Mouse (Mus musculus) hindbrain, postnatal 0 days (tissue): ENCODE measurements at regions not wholly inside any gene's neighbourhood (a gene's known extent, or its start where the extent isn't known, plus 50 kb on each side); places are given as distances from the start of the nearest gene placed in this dataset.

Experiments used
- ATAC-seq: fragments of 200-750 bp; cut with Nextera tagmentation; 2 replicates; pipeline ENCODE4 v1.8.0; 2017; ENCODE audit warnings: mild to moderate bottlenecking, moderate TSS enrichment, moderate library complexity
- DNase-seq: peaks from one replicate; pipeline ENCODE4 v3.0.0-alpha.2; 2015; ENCODE audit warnings: low spot score
- H3K27ac ChIP-seq: fragments of 300-500 bp; sonication (generic); 2 replicates; pipeline ENCODE4 v1.5.1; 2014; ENCODE audit warnings: mild to moderate bottlenecking
- H3K27me3 ChIP-seq: fragments of 300-500 bp; sonication (generic); 2 replicates; pipeline ENCODE4 v1.6.1; 2014; ENCODE audit warnings: low read length, mixed read lengths; ENCODE audit not compliant: insufficient read depth
- H3K36me3 ChIP-seq: fragments of 300-500 bp; sonication (generic); 2 replicates; pipeline ENCODE4 v1.6.1; 2014; ENCODE audit warnings: low read length, mixed read lengths; ENCODE audit not compliant: insufficient read depth
- H3K4me1 ChIP-seq: fragments of 300-500 bp; sonication (generic); 2 replicates; pipeline ENCODE4 v1.6.1; 2014; ENCODE audit warnings: antibody characterized with exemption, low read length, mixed read lengths; ENCODE audit not compliant: insufficient read depth
- H3K4me2 ChIP-seq: fragments of 300-500 bp; sonication (generic); 2 replicates; pipeline ENCODE4 v1.6.1; 2014; ENCODE audit warnings: low read depth, mild to moderate bottlenecking, low read length, moderate library complexity, mixed read lengths
- H3K4me3 ChIP-seq: fragments of 300-500 bp; sonication (generic); 2 replicates; pipeline ENCODE4 v1.5.1; 2014; ENCODE audit warnings: low read length
- H3K9ac ChIP-seq: fragments of 300-500 bp; sonication (generic); replicated peaks from 2 replicates; pipeline ENCODE4 v1.6.1; 2014; ENCODE audit warnings: mild to moderate bottlenecking, low read length, moderate library complexity, mixed read lengths
- H3K9me3 ChIP-seq: fragments of 300-500 bp; sonication (generic); 2 replicates; pipeline ENCODE4 v1.6.1; 2016; ENCODE audit warnings: low read length, mixed read lengths
- CTCF ChIP-seq: IDR thresholded peaks from 2 replicates; pipeline ENCODE4 v1.5.1; 2016; ENCODE audit warnings: antibody characterized with exemption, control low read depth, low read depth
- WGBS: fragments of 180-500 bp; shearing (Covaris S2); extraction: QIAGEN DNeasy Blood & Tissue Kit; methylation state at CpG from one replicate; pipeline ENCODE4 v1.1.7; 2014; 5-methylcytosine and 5-hydroxymethylcytosine counted together

GRCm38 (mm10) chr3:34264811-34265210 lies 183.7 kb upstream of the Dnajc19 start:
- H3K4me1 ChIP-seq, result no peaks in the 10 kb centered on the region
- H3K27ac ChIP-seq, result no peak overlapping the region
- DNase-seq (no peak), ATAC-seq (no peak)
- WGBS, result 58% methylated on average over 6 of the region's 6 CpGs
- no peaks in the 10 kb centered on the region for H3K36me3 ChIP-seq
- H3K4me3 ChIP-seq, result no peak overlapping the region
- no peak for TF ChIP-seq CTCF
- no peaks in the 10 kb centered on the region for H3K27me3 ChIP-seq
- H3K9ac ChIP-seq, result no peak overlapping the region
- no peaks in the 10 kb centered on the region for H3K9me3 ChIP-seq
- H3K4me2 ChIP-seq, result no peak overlapping the region

GRCm38 (mm10) chr3:34252730-34253337 lies 171.7 kb upstream of the Dnajc19 start:
- H3K9me3 ChIP-seq, result no peaks in the 10 kb centered on the region
- TF ChIP-seq CTCF, result no peak

GRCm38 (mm10) chr3:34242126-34242525 lies 161.0 kb upstream of the Dnajc19 start:
- TF ChIP-seq CTCF, result no peak
- ATAC-seq (no peak), DNase-seq (no peak)
- Histone ChIP-seq H3K9ac (no peak overlapping the region), H3K4me3 (no peak overlapping the region), H3K27ac (no peak overlapping the region), H3K4me1 (no peaks in the 10 kb centered on the region), H3K4me2 (no peak overlapping the region), H3K36me3 (no peaks in the 10 kb centered on the region), H3K27me3 (no peaks in the 10 kb centered on the region), H3K9me3 (no peaks in the 10 kb centered on the region)
- 96% methylated on average over 3 of the region's 3 CpGs for WGBS

More at GRCm38 (mm10) chr3:34252730-34253337, 171.7 kb upstream of the Dnajc19 start:
- no peak overlapping the region for H3K9ac ChIP-seq
- no peaks in the 10 kb centered on the region for H3K27me3 ChIP-seq
- H3K27ac ChIP-seq, result no peak overlapping the region
- H3K36me3 ChIP-seq, result no peaks in the 10 kb centered on the region
- H3K4me3 ChIP-seq, result no peak overlapping the region
- ATAC-seq (no peak), DNase-seq (peak; percentile 26)
- whole genome bisulfite sequencing, result 33% methylated on average over 12 of the region's 12 CpGs
- no peaks in the 10 kb centered on the region for H3K4me1 ChIP-seq
- peak overlapping the region; percentile 40 for H3K4me2 ChIP-seq

- 59% methylated on average over 2 of the region's 2 CpGs for WGBS
Observed at GRCm38 (mm10) chr3:34239978-34240377, 158.9 kb upstream of the Dnajc19 start.

DNA sequence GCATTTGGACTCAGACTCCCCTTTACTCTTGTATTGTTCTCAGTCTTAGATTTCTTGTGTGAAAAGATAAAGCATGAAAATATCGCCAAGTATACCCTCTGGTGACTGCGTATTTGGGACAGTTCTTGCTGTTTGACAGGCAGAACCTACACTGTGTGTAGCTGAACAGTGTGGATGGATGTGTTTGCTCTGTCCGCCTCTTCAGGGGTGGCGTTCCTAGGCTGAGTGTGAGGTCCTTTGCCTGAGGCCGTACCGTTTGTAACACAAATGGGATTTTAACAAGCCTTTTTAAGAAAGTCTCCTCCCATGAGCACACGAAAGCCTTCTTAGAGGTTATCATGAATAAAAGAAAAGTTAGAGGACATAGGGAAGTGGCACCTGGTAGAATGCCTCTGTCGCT lies 153.3 kb upstream of the Dnajc19 start:
- Histone ChIP-seq H3K4me3 (no peak overlapping the region), H3K9ac (no peak overlapping the region), H3K9me3 (no peaks in the 10 kb centered on the region), H3K36me3 (no peaks in the 10 kb centered on the region), H3K27ac (no peak overlapping the region), H3K27me3 (no peaks in the 10 kb centered on the region), H3K4me2 (no peak overlapping the region), H3K4me1 (no peaks in the 10 kb centered on the region)
- TF ChIP-seq CTCF, result no peak
- ATAC-seq (no peak), DNase-seq (no peak)
- WGBS, result 59% methylated on average over 8 of the region's 8 CpGs

More at GRCm38 (mm10) chr3:34239978-34240377, 158.9 kb upstream of the Dnajc19 start:
- H3K9ac ChIP-seq, result no peak overlapping the region
- H3K36me3 ChIP-seq, result no peaks in the 10 kb centered on the region
- no peak for DNase-seq
- no peak overlapping the region for H3K27ac ChIP-seq
- H3K9me3 ChIP-seq, result no peaks in the 10 kb centered on the region
- H3K27me3 ChIP-seq, result no peaks in the 10 kb centered on the region
- no peak for TF ChIP-seq CTCF
- no peak overlapping the region for H3K4me2 ChIP-seq
- H3K4me3 ChIP-seq, result no peak overlapping the region
- no peaks in the 10 kb centered on the region for H3K4me1 ChIP-seq
- no peak for ATAC-seq

- no peak overlapping the region; the same call in 1 of the 2 replicates for H3K27ac ChIP-seq
Observed at GRCm38 (mm10) chr3:34232329-34233250, 151.5 kb upstream of the Dnajc19 start.

More at GRCm38 (mm10) chr3:34232329-34233250, 151.5 kb upstream of the Dnajc19 start:
- Histone ChIP-seq H3K36me3 (no peaks in the 10 kb centered on the region), H3K27me3 (no peaks in the 10 kb centered on the region), H3K4me1 (no peaks in the 10 kb centered on the region), H3K4me2 (no peak overlapping the region), H3K4me3 (no peak overlapping the region), H3K9ac (no peak overlapping the region), H3K9me3 (no peaks in the 10 kb centered on the region)
- DNase-seq (peak; percentile 4), ATAC-seq (0 out of 2 replicates have a peak, but pooled peaks have one; percentile 3)
- no peak for TF ChIP-seq CTCF
- 74% methylated on average over 7 of the region's 7 CpGs for WGBS
